Mouse (Mus musculus) urinary bladder, postnatal 25 days (tissue): Measurements from ENCODE around the gene Kif21b.
A peak's percentile ranks its signal among the peaks of the same experiment; 100 is the strongest.

Experiments
- DNase-seq: peaks from one replicate; pipeline ENCODE4 v3.0.0; 2022; ENCODE audit warnings: low spot score

Kif21b gene

DNA sequence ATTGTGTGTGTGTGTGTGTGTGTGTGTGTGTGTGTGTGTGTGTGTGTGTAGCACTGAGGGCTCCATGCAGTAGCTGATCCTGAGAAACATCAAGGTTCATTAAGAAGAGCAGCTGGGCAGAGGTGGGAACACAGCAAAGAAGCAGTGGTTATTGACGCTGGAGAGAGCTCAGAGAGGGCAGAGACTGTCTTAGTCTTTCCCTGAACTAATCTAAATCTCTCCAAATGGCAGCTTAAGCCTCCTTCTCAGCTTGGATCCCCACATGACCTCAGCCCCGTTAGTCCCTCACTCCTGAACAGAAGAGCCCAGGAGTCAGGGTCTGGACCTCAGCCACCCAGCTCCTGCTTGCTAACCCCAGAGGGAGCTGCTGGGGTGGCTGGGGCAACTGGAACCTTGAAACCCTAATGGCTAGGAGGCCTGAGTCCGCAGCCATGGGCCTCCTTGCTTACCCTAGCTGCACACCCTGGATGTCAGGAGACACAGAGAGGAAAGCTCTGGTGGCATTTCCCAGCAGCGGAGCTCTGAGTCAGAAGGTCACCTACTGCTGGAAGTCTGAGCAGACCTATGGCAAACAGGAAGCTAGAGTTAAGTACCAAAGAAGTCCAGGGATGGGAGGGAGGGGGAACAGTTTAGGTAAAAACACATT, 2.1 kb upstream of the Kif21b start:
- DNase-seq = no peak

DNA sequence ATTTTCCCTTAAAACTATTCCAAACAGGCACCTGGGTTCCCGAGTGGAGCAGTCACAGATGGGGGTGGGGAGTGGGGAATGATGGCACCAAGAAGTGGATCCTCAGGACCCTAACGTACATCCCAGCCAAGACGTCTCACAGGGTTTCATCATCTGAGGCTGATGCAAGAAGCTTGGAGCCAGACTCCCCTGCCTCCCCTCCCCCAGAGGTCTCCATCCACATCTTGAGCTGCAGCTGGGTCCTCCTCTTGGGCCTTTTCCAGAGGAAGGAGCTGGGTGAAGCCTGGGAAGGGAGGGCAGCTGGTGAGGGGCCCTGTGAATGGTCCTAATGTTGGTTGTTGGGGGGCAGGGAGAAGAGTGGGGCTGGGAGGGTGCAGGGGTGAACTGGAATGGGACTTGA, 1.1 kb upstream of the Kif21b start:
- DNase-seq = no peak

DNA sequence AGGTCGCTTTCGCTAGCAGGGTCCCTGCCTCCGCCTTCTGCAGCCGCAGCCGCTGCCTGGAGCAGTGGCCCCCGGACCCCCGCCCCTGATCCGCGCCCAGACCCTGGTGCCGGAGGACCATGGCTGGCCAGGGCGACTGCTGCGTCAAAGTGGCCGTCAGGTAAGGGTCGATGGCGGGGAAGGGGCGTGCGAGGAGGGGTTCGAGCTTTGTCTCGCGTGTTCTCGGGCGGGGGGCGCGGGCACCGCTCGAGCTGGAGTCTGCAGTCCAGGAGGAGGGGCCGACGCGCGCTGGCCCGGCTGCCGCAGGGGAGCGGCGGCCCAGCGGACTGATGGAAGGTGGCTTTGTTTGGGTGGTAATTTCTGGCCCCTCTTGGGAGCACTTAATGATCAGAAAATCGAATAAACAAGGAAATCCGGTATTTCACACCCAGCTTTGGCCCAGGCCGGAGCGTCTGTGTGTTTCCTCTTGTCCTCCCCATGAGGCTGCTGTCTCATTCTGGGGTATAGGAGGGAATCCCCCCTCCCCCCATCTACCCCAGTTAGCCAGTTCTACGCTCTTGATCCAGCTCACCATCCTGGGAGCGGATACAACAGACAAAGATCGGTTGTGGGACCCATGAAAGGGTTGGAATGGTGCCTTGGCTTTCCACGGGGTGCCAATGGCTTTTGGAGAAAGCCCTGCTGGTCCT, 558 bp downstream of the Kif21b start:
- no peak for DNase-seq

DNA sequence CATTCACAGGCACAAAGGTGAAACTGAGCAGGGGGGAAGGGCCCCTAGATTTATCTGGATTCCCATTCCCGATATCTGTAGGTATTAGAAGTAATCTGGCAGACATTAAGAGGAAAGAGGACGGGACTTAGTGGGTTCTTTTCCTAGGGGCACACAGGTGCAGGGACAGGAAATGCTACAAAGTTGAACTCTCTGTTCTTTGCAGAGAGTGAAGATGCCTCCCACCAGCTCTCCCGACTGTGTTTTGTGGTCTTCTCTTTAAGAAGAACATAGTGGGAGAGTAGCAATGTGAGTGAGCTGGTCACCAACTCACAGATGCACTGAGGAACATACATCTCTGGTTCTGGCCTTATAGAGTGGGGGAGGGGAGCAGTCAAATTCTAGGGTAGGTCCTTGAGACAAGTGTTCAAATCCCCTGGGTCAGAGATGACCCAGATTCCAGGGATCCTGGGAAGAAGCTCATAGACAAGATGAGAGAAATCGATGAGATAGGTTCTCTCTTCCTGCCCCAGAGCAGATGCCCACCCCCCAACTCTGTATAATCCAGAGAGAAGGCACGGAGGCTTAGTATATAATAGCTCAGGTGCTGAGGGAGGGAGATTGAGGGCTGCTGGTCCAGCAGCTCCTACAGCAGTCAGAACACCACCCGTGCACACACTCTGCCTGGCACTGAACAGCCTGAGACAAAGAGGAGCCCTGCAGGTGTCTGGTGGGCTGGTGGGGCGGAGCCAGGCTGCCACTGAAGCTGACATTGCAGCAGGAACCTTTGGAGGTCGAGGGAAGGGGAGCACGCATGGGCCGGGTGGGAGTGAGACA, 1.4 kb downstream of the Kif21b start:
- DNase-seq = no peak

DNA sequence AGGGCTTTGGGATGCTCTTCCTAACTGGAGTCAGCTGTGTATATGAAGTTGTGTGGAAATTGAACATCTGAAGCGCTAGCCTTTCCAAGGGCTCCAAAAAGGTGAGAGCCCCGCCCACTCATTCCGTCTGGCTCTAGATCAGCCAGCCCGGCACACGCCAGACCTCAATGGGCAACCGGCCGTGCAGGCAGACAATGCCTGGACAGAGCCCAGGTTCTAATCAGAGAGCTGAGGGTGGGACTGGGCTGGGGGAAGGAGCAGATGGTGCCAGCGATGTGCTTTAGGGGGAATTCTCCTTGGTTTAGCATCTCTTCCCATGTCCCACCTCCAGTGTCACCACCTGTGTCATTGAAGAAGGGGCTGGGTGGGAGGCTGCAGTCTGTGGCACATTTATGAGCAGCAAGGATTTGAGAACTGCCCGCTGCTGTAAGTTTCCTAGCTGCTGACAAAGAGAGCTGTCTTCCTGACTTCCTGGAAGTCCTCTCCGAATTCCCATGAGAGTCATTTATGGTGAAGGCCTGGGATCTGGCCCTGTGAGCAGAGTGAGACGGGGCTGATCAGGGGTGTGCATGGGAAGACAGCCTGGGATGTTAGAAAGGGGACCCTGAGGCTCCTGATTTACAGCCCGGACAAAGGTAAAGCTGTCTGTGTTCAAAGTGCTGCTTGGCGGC, 2.5 kb downstream of the Kif21b start:
- DNase-seq = no peak

DNA sequence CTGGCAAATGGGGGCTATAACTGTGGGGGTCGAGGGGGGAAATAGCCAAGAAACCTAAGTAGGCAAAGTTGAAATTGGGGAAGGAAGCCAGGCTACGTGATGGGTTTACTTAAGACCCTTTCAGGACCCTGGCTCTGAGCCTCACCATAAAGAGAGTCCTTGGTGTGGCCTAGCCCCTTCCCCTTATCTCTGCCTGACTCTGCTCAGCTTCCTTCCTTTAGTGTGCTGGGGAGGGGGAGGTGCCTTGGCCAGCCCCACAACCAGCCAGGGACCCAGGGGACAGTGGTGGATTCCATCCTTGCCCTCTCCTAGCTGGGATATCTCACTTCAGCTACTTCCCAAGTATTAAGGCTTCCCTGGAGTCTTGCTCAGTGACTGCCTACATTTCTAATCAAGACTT, 3.4 kb downstream of the Kif21b start:
- no peak for DNase-seq

DNA sequence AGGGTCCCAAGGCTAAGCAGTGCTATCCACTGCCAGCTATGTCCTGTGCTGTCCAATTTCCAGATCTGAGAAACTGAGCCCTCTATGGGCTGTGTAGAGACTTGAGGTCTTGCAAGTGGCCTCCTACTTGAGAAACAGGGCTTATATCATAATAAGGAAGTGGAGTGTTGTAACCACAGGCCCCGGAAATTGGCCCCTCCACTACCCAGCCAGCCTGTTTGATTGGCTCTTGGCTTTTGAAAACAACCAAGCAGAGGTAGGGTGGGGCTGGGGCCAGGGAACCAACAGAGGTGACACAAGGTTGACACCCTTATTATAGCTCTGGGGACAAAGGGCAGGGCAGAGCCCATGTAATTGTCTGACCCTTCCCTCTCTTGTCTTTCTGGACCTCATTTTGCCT, 3.9 kb downstream of the Kif21b start:
- DNase-seq = no peak

DNA sequence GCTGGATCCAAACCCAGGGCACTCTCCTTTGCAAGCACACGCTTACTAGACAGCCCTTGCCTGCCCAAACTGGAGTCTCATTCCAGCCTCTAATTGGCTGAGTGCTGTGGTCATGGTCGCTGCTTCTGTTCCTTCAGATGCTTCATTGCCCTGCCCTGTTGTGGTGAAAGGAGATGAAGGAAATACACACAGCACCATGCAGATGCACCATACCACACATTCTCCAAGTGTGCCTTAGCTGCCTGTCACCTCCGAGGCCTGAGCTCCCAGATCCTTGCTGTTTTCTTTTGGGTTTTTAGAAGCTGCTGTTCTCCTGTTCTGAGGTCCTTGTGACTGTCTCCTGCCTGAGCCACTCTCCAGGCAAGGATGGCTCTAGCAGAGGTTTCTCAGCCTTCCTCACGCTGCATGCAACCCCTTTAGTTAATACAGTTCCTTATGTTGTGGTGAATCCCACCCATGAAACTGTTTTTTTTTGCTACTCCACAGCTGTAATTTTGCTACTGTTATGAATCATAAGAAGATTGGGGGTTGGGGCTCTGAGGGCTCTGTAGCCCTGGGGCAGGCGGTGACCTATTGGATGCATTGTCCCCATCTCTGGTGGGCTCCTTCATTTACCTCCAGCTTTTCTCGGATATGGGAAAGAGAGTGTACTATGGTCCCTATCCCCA, 4.7 kb downstream of the Kif21b start:
- no peak for DNase-seq

DNA sequence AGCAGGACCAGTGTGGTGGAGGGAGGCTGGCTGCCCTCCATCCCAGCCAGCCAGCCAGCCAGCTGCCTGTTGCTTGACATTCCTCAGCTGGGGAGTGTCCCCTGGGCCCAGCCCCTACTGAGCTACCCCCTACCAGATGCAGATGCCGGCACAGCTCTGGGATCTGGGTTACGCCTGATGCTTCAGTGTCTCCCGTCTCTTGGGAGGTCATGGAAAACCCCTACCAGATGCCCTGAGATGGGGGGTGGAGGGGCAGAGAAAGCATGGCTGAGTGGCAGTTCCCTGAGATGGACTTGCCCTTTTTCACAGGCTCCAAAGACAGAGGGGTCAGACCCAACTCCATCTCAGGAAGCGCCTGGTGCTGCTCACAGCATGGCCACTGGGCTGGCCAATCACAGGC, 5.4 kb downstream of the Kif21b start:
- no peak for DNase-seq

DNA sequence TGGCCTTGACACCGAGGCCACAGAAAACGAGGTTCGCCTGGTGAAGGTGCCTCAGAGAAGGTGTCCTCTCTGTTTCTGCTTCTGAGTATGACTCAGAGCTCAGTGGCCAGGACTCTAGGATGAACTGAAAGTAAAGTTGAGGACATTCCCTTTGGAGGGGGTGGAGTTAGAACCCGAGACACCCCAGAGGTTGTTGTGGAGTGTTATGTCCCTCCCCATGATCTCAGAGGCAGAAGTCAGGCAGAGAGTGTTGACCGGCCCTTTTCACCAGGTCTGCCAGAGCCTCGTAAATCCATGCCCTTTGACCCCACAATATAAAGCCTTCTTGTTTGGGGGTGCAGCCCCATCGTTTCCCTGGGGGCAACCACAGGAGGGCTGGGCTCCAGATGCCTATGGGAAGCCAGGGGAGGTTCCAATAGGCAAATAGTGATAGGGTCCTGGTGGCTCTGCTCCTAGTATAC, 5.9 kb downstream of the Kif21b start:
- no peak for DNase-seq

DNA sequence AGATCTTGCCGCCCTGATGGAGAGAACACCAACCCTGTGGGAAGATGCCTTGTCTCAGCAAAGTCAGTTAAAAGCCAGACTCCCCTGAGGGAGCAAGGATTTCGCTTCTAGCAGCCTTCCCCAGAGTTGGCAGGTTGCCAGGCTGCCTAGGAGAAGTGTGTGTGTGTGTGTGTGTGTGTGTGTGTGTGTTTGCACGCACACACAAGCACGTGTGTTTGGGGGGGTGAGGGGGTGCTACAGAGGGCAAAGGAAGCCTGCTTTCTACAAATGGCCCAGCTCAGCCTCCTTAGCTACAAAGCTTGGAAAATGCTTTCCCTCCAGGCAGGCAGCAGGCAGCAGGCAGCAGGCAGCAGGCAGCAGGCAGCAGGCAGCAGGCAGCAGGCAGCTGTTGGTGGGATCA, 6.4 kb downstream of the Kif21b start:
- DNase-seq = peak; percentile 43

DNA sequence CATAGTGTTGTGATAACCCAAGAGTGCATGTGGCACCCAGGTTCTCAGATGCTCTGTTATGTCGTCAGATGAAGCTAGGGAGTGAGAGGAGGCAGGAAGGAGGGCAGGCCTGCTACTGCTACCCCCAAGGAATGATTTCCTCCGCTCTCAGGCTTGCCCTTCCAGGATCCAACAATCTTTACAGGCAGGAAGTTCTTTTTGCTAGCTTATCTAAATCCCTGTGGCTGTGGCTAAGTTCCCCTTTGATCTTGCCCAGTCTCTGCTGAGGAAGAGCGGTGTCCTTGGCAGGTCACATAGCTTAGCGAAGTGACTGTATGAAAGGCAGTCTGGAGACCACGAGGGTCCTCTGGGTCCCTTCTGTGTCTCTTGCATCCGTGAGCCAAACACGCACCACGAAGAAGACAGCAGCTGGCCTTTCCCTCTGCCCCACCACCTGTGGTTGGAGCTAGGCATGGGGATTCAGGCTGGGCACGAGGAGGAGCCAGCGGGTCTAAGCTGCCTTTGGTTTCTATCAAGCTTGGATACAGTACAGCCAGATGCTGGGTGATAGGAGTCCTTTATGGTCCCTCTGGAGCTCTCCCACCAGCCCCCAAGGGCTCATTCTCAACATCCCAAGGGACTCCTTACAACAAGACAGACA, 7.1 kb downstream of the Kif21b start:
- no peak for DNase-seq

DNA sequence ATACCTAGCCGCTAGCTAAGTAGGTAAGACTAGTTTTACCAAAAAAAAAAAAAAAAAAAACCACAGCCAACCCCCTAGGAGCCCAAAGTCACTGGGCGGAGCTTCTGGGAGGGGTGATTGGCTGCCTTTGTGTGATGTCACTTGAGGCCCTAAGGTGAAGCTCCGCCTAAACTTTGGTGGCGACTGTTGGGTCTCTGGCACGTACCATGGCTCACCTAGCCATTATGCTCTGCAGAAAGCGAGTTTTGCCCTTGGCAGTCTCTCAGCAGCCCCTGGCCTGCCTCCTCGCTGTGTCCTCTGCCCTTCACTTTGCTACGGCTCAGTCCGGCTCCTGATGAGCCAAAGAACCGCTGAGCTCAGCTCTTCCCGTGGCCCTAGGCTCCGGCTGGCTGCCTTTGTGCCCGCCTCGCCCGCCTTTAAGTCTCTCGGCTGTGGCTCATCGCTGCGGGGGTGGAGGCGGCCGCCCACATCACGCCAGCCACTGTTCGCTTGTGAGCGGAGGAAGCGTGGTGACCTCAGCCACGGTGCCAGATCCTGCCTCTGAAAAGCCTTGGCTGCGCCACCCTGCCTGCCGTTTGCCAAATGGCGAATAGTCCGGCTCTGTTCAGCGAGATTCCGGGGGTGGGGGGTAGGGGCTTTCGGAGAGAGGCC, 8.9 kb downstream of the Kif21b start:
- peak; percentile 49 for DNase-seq

DNA sequence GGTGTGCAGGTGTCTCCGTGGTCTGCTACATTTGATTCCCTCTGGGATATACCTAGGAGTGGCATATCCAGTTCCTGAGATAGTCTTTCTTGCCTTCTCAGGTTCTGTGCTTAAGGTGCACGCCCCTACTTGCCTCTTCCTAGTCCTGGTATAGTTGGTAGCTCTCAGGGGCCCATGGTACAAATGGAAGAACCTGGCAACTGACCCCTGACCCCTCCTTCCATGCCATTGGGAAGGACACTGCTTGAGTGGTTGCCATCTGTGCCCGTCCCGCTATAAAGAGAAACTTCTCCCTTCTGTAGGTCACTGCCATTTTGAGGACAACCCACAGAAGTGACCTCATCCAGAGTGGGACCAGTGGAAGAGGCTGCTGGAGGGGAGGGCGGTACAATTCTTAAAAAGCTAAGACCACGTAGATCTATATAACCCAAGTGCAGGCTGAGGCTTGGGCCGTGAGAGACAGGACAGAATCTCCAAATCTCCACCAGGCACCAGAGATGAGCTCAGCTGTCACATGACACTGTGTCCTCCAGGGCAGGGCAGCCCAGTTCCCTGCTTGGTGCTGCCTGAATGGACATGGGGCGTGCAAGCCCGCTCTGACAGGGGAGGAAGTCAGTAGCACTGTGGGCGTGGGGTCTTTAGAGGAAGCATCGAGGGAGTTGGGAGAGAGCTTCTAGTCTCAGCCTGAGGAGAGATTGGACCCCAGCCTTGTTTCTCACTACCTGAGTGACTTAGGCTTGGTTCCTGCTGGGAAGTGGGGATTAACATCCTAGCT, 10.2 kb downstream of the Kif21b start:
- DNase-seq = no peak

DNA sequence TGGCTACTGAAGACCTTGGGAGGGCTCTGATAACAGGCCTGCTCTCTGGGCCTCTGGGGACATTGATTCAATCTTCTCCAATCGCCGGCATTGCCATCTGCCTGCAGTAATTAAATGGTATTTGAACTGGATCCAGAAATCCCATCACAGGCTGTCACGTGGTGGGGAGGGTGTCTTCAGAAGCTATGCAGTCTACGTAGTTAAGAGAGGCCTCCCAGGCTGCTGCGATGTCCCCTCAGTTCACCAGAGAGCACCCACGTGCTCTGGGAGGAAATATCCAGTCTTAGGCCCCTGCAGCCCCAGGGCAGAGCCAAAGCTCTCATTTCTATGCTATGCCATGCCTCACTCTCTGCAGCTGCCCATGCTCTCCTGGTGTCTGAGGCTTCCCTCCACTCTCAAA, 11.1 kb downstream of the Kif21b start:
- no peak for DNase-seq

DNA sequence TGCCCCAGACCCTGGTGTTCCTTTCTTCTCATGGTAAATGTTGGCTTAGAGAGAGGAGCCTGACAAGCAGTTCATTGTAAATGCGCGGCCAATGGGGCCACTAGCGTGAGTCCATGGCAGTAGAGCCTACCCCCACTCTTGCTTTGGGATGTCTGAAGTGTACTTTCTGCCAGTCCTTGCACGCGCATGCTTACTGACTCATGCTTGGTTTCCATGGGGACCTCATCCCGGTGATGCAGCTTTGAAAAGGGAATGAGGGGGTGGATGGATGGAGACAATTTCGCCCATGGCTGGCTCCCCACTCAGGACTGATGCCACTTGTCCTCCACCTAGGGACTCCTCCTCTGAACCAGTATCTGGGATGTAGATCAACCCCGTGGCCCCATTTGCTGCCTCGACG, 12.3 kb downstream of the Kif21b start:
- DNase-seq = no peak

DNA sequence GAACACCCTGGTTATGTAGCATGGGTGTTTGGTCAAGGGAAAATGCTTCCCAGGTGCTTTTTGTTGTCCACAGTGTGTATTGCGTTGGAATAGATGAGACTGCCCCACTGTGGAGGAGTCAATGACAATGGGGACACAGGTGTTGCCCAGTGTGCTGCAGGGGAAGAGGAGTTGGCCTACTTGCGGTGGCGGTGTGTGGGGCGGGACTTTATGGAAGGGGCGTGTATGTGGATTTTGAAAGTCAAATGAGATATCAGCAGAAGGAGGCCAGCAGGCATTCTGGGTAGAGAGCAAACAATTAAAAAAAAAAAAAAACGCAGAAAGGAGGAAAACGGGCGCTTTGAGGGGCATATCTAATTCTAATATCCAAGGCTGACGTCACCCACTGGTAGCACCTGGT, 18.5 kb downstream of the Kif21b start:
- DNase-seq = no peak

DNA sequence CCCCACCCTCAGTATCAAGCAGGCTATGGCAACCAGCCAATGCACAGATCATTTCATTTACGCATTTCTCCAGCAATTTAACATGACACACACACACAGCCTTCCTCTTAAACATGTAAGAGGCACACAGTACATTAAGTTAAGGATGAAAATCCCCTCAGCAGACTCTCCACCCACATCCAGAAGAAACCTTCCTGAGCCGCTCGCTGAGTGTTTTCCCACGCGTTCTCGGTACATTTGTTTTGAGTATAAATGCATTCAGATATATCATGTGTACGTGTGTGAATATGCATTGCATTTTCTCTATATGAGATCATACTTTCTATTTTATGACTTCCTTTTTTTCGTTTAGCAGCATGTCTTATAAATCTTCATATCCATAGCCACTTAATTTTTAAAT, 20.2 kb downstream of the Kif21b start:
- no peak for DNase-seq

DNA sequence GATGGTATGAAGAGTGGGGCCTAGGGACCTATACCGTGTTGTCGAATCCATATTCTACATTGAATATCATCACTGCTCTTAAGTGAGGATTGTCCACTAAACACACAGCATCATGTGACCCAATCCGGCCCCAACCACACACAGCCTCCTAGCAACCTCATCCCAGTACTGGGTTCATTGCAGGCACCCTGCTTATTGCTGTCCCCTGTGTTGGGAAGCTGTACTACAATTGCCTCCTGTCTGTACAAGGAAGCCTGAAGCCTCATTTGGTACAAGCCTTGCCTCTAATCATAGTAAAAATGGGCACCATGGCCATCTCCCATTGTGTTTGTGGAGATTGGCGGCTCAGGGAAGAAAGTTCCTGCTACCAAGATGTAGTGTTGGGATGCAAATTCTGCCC, 25.1 kb downstream of the Kif21b start:
- DNase-seq = no peak

DNA sequence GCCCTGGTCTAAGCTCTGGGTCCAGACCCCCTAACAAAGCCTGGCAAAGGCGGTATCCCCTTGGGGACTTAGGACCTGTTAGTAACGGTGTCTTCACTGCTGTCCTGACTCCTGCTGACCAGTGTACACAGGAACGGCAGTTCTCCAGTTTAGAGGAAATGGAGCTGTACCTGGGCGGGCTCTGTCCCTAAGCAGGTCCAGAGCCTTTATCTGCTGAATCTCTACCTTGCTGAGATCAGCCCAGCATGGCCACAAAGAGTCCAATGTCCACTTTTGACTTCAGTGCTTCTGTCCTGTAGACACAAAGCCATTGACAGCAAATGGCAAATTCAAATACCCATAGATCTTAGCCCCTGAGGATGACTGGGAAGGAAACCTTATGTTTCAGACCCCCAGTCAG, 25.8 kb downstream of the Kif21b start:
- no peak for DNase-seq
